Mouse (Mus musculus) urinary bladder, postnatal 14 days (tissue): ENCODE results near the gene Tmem210.

Experiments
- DNase-seq: peaks from one replicate; pipeline ENCODE4 v3.0.0; 2021; ENCODE audit warnings: low spot score

Tmem210 gene

DNA sequence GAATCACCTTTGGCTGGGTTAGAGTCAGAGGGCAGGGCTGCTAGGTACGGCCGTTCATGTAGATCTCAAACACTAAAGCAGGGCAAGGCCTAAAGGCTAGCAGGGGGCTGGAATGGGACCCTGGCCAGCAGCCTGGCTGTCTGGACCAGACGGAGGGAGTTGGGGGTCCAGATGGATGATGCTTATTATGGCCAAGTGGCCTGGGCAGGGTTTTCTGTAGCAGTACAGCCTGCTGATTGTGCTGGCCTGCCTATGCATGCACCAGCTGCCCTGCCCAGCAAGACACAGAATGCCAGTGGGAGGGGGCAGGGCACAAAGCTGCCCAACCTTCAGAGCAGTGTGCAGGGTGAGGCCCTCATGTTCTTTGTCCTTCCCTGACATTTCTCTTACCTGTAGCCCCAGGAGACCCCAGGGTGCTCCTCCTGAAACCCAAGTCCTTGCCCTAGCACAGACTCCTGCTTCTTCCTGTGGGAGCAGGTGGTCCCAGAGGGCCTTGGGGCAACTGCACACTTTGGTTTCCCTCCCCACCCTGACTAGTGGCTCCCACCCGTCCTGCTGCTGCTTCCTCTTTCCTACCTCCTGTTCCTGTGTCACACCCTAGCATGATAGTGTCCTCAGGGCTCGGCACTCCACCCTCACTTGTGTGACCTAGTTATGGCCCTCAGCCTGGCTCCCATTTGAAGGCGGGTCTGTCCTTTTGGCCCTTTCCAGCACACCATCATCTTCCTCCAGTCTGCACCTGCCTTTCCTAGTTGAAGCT, 21.9 kb upstream of the Tmem210 start:
- peak; percentile 68 for DNase-seq

DNA sequence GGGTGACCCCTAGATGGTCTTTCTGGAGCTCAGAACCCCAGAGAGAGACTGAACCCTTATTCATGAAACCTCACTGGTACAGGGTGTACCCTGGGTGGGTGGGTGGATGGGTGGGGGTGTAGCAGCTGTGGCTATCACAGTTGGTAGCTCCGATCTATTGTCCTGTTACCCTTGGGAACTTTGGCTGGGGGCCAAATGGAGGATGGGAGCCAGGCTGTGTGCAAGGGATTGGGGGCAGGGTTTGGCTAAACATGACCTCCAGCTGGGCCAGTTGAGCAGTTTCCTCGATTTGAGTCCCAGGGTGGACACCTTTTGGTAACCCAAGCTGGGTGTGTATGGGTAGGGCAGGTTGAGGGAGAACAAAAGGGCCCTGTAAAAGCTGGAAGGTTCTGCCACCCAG, 21.2 kb upstream of the Tmem210 start:
- DNase-seq = peak; percentile 46

DNA sequence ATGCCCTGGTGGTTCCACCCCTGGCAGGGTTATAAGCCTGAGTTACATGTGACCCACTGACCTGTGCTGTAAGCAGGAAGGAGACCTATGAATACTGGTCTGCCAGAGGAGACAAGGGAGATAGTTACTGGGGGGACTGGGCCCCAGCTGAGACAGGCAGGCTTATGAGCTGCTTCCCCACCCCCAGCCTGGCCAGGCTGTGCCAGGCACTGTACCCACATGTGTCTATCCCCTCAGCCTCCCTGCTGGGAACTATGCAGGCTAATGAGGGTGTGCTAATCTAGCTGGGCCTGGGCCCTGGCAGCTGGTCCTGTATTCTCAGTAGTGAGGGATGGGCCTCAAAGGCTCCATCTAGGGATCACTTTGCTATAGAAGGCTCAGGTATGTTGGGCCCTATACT, 20.7 kb upstream of the Tmem210 start:
- DNase-seq = no peak

DNA sequence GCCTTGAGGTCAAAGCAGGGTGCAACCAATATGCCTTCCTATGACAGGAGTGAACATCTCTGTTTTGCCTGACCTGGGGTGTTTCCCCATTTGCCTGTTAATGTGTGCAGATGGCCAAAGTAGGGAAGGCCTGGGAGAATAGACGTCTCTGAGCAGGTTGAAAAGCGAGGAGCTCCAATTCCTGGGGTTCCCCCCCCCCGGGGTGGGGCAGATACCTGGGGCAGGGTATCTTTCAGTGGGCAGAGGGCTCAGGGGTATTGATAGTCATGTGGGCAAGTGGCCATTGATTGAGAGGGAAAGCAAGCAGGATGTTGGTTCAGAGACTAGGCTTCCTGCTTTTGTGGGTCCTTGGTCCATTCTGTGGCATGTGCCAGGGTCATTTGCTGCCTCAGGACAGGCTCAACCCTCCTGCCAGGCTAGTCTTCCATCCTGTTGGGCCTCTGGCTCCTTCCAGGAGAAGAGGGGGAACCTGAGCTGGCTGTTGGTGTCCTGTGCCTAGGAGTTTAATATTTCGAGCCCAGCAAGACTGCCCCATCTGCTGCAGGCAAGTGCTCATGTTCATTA, 20.1 kb upstream of the Tmem210 start:
- no peak for DNase-seq

DNA sequence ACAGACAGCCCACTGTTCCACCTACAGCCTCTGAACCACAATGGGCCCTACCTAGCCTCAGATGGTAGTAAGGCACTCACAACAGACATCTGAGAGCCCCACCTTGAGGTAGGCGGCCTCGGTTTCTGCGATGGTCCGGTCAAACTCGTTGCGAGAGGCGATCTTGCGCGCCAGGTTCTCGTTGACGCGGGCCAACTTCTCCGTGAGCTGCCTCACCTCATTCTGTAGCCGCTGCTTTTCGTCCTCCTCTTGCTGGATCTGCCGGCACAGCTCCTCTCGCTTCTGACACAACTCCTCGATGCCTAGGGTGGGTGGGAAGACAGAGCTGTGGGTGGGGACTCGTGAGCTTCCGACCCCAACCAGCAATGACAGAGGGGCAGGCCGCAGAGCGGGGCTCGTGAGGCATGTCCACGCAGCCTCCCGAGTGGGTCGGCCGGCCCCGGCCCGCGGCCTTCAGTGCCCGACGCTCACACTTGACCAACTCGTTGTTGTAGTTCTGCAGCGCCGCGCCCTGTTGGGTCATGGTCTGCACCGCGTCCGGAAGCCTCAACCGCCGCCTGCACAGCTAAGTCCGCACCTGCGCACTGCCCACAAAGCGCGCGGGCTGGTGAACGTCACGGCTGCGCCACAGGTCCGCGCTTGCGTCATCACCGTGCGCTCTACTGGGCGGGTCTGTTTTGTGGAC, 16.0 kb upstream of the Tmem210 start, which contains the start of the genes Ssna1 and Anapc2:
Gene Ssna1 (minus strand): TSS at position 612 of the 685 bp plus-strand sequence.
Gene Anapc2 (plus strand): TSS at position 652 of the 685 bp plus-strand sequence.
- DNase-seq = peak; percentile 98

DNA sequence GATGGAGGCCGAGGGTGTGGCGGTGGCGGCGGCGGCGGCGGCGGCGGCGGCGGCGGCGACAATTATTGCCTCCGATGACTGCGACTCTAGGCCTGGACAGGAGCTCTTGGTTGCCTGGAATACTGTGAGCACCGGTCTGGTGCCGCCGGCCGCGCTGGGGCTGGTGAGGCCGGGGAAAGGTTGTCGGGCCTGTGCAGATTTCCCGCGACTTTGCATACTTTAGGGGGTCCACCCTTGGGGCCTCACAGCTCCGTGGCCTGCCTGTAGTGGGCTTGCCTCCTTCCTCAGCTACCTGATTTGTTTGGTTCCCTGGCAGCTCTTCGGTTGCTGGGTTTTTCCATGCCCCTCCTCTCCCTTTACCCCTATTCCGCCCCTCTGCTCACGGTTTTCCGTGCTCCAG, 15.4 kb upstream of the Tmem210 start:
- no peak for DNase-seq

DNA sequence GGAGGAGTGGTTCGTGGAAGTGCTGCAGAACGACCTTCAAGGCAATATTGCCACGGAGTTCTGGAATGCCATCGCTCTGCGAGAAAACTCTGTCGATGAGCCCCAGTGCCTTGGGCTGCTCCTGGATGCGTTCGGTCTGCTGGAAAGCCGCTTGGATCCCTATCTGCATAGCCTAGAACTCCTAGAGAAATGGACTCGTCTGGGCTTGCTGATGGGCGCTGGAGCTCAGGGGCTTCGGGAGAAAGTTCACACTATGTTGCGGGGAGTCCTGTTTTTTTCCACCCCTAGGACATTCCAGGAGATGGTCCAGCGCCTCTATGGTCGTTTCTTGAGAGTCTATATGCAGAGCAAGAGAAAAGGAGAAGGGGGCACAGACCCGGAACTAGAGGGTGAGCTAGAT, 14.9 kb upstream of the Tmem210 start:
- DNase-seq = no peak

DNA sequence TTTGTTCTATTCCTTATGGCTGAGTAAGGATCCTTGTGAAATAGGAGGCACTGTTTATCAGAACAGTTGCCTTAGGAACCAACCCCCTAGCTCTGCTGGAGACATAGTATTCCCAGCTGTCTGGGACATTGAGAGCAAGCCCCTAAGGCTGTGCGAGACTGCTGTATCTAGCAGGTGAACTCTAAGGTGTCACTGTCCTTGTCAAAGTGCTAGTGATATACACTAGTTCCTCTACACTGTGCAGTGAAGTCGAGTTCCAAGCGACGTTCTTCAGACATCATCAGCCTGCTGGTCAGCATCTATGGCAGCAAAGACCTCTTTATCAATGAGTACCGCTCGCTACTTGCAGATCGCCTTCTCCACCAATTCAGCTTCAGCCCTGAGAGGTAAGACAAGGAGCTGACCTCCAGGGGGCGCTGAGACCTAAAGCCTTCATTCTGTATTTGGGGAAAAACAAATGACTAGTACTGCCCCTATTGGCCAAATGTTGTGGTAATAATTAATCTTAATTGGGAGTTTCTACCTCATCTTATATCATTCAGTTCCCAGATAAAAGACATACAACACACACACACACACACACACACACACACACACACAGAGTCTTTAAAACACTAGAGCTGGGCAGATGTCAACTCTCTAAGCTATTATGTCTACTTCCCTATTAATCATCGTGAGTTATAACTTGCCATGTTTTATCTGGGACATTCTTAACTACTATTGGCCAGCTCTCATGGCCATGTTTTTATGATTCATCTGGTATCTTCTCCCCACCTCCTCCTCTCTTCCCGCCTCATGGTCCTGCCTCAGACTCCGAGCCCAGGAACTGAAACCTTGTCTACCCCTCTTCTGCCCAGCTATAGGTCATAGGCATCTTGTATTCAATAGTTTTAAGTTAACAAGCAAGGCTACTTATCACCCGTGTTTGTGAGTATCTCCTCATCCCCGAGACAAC, 8.7 kb upstream of the Tmem210 start:
- DNase-seq = peak; percentile 90

DNA sequence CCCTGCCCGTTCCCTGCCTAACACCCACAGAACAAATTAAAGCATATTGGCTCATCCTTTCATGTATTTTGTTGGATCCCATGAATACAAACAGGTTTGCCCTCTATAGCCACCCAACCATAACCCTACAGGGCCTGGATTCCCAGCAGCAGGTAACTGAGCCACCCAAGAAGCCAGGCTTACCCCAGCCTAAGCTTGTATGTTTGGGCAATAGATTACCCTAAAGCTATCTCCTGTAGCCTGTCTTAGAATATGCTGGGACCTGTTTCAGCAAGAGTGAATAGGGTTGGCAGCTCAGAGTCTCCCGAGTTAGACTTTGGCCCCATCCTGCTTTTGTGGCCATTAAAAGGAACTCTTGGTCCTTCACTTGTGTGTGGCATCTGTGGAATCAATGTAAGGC, 2.4 kb upstream of the Tmem210 start:
- DNase-seq = no peak

DNA sequence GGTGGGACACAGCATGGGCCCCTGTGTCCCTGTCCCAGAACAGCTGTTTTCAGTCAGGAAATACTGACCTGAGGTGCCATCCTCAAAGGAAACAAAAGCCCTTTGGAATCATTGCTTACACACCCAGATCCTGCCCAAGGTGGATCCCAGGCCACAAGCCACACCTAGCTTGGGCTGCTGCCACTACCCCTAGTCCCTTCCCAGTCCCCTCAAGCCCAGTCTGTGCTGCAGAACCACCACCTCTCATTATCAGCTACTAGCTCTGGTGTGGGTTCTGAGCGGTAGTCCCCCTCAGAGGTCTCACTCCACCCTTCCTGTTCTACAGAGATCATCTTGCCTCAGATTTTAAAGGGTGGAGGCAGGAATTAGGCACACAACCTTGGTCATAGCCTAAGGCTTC, 1.6 kb upstream of the Tmem210 start:
- peak; percentile 47 for DNase-seq

DNA sequence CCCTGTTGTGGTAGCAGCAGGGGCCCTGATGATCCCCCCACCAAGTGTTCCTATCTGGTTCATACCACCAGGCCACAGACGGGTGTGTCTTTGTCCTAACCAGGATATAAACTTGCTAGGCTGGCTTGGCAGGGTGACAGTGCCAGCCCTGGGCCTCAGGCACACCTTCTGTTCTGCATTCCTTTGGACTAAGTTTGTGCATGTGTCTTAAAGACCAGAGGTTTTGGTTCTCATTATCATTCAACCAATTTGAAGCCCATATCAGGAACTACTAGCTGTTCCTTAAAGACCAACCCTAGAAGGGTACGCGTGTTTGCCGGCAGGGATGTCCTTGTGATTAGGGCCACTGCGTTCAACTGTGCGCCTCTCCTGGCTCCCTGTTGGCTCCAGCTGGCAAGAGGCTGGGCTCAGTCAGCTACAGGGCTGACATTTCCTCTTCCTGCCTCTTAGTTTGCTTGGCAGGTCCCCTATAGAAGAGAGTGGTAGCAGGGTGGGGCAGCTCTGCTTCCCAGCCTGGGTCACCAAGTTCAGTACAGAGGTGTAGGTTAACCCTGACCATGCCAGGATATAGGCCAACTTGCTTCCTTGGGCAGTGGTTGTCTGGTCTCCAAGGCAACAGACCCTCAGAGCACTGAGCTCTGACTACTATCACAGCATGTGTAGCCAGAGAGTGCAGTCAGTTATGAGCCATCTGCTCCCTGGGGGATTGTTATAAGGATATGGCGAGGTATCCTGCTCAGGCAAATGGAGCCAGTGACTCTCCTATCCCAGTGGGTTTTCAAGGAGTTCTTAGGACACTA, 908 bp upstream of the Tmem210 start:
- peak; percentile 90 for DNase-seq

DNA sequence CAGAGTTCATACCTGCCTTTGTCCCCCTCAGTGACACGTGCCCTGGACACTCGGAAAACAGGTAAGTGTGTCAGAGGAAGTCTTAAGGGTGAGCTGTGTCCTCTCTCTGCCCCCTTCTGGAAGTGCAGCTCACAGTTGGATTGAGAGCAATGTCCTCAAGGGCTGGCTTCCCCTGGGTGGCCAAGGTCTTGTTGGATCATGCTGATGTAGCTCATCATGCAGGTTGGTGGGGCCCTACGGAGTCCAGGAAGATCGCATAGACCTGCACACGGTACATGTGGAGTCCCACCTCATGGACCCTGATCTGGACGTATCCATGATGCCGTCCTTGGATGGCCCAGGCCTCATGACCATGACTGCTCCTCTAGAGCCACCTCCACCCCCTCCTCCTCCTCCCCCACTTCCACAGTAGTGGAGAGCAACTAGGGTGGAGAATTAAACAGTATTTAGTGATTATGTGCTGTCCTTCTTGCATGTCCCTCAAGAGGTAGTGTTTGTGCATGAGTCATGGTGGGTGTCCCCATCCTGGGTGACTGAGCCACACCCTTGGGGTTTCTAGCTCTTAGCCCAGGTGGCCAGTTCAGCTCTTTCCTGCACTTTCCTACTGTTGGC, 895 bp downstream of the Tmem210 start:
- no peak for DNase-seq

DNA sequence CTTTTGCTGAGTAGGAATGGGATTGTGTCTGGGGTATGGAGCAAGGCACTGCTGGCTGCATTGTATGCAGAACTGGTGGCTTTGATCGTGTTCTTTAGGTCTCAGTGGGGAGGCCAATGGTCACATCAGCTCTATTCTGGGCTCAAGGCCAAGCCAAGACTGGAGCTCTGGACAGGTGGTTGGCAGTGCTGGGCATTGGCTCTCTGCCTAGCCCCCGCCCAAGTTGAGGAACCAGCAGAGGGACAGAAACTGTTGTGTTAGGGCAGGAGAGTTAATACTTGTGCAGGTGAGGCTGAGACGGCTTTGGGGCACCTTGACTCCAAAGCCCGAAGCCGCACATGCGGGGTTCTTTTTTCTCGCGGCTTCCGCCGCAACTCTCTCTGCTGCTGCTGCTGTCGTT, 1.7 kb downstream of the Tmem210 start, which contains the start of gene Lrrc26:
Gene Lrrc26 (plus strand): TSS at position 265 of the 400 bp plus-strand sequence.
- DNase-seq = peak; percentile 82

DNA sequence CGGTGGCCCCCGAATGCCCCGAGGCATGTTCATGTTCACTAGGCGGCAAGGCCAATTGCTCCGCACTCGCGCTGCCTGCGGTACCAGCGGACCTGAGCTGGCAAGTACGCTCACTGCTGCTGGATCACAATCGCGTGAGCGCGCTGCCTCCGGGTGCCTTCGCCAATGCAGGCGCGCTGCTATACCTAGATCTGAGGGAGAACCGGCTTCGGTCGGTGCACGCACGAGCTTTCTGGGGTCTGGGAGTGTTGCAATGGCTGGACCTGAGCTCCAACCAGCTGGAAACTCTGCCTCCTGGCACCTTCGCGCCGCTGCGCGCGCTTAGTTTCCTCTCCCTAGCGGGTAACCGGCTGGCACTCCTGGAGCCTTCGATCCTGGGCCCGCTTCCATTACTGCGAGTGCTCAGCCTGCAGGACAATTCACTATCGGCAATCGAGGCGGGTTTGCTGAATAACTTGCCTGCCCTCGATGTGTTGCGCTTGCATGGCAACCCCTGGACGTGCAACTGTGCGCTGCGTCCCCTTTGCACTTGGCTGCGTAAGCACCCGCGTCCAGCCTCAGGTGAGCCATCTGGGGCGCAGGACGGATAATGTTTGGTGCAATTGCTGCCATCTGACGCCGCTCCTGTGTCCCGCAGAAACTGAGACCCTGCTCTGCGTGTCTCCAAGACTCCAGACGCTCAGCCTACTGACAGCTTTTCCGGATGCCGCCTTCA, 2.3 kb downstream of the Tmem210 start:
- DNase-seq = peak; percentile 42

DNA sequence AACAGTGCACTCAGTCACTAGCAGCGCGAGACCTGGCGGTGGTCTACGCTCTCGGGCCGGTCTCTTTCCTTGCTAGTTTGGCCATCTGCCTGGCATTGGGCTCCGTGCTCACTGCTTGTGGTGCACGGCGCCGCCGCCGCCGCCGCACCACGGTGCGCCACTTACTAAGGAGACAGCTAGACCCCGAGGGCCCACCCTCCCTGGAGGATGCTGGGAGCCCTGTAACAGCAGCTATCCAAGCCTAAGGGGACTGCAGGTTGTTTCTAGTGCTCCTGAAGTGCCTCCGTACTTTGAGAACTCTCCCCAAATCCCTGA, 2.8 kb downstream of the Tmem210 start:
- DNase-seq = no peak

DNA sequence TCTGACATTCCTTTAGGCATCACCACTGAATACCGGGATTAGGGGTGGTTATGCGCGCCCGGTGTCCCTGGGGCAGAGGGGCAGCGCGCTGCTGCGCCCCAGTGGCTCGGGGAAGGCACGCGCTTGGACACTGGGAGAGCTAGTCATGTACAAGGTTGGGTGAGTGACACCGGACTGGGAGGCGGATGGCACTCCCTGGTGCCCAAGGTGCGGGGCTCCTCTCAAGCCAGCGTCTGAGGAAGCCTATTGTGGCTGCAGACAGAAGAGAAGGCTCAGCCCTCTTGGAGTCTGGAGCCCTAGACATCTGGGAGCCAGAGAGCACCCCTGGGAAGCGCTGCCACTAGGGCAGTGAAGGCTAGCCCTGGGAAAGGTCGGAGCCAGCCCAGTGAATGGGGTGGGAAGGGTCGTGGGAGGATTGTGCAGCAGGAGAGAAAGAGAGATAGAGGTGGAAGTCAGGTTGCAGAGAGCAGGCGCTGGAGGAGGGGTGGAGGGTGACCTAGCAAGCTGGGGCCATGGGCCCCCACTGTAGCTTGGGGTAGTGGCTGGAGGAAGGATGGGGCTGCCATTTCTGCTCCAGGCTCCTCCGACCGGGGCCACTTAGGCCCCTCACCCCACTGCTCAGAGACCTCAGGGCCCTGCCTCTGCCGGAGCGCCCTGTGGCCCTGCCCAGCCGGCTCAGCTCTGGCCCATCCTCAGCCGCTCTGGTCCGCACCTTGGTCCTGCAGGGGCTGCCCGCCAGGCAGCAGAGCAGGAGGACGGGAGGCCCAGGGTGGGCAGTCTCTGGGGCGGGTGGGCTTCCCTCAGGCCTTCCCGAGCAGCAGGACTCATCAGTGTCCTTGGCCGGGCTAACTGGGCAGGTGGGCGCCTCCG, 3.5 kb downstream of the Tmem210 start:
- DNase-seq = no peak

DNA sequence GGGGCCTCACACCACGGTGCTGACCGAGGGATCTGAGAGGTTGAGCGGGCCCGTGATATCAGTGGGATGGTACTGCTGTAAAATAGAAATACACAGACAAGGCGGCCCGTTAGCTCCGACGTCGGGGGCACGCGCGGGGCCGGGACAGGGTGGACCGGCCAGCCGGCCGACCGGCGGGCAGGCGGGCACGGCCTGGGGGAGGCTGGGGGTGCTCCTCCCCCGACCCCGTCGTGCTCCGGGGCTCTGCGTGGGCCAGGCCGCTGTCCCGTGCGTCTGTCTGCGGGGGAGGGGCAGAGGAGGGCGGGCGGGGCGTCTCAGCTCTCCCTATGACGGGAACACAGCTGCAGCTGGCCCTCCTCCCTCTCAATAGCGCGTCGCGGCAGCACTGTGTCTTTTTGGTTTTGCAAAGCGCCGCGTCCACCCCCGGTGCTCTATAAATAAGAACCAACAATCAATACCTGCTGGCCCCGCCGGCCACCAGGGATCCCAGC, 4.2 kb downstream of the Tmem210 start:
- DNase-seq = no peak

DNA sequence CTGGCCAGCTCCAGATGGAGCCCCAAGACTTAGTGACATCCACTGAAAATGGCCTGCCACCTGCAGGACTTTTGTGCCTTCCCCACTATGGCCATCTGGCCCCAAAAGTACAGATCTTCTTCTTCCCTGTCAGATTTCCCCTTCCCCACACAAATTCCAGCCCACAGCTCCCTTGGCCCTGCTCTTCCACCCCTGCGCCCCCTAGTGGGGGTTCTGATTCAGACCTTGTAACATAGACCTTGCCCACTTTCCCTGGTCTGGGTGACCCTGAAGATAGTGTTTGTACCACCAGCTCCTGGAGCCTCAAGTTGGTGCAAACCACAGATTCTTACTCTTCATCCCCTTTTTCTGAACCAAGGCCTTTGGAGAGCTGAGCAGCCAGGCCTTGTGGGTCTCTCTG, 4.9 kb downstream of the Tmem210 start:
- DNase-seq = peak; percentile 84

DNA sequence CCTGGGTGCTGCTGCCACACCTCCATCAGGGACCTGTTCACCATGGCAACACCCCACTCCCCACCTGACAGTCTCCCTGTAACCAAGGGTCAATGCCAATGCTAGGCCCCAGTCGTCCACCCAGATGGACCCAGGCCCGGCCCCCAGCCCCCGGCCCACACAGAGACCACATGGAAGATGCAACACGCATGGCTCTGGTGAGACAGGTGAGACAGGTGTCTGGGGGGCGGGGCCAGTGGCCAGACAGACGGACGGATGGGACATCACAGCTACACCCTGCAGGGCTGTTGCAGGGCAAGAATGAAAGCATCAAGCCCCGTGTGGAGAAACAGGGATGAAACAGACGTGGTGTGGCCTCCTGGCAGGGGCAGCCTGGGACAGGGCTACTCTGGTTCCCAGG, 5.8 kb downstream of the Tmem210 start:
- DNase-seq = no peak
